Mouse (Mus musculus) right cerebral cortex, postnatal 10 days (tissue): ENCODE measurements at regions not wholly inside any gene's neighbourhood (a gene's known extent, or its start where the extent isn't known, plus 50 kb on each side); places are given as distances from the start of the nearest gene placed in this dataset.

Experiments used
- DNase-seq, 2 experiments: peaks; one replicate each; pipeline ENCODE4 v3.0.0; 2021; ENCODE audit warnings: low spot score in 2 of 2

DNA sequence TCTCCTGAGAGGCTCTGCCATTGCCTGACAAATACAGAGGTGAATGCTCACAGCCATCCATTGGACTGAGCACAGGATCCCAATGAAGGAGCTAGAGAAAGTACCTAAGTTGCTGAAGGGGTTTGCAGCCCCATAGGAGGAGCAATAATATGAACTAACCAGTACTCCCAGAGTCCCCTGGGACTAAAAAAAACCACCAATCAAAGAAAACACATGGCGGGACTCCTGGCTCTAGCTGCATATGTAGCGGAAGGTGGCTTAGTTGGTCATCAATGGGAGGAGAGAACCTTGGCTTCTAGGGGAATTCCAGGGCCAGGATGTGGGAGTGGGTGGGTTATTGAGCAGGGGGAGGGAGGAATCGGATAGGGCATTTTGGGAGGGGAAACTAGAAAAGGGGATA is 207.8 kb downstream of the Otol1 start:
- no peak for DNase-seq

DNA sequence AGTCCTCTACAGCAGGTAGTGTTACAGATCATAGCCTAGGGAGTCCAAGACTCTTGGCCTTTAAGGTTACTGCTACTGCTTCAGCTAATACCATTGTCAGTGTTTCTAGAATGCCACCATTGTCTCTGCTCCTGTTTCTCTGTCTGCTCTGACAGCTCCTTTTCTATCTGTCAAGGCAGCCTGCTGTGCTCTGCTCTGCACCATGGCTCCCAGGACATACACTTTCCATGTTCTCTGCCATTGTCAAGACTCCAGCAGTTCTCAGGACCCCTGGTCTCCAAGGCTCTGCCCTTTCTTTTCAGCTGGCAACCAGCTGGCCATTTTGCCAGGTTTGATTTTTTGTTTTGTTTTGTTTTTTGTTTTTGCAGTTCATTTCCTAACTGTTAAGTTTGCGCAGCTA is 208.7 kb downstream of the Otol1 start:
- no peak for DNase-seq

DNA sequence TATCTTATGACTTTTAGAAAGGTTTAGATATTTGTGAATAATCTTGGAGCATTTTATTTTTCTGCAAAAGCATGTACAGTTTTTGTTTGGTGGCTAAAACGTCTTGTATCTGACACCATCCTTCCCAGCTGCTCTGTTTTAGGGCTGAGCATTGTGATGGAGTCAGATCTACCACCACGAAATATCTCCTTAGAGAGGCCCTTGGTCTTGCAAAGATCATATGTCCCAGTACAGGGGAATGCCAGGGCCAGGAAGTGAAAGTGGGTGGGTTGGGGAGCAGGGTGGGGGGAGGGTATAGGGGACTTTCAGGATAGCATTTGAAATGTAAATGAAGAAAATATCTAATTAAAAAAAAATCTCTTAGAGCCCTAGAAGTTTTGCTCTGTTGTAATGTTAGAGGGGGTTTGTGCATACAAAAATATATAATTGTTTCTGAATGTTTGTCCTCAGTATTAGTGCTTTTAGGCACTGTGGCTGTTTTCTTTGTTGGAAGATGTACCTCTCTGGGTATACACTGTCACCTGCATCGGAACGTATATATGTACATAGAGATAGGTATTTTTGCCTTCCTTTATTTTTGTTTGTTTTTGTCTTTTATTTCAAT is 211.4 kb downstream of the Otol1 start:
- DNase-seq = no peak

DNA sequence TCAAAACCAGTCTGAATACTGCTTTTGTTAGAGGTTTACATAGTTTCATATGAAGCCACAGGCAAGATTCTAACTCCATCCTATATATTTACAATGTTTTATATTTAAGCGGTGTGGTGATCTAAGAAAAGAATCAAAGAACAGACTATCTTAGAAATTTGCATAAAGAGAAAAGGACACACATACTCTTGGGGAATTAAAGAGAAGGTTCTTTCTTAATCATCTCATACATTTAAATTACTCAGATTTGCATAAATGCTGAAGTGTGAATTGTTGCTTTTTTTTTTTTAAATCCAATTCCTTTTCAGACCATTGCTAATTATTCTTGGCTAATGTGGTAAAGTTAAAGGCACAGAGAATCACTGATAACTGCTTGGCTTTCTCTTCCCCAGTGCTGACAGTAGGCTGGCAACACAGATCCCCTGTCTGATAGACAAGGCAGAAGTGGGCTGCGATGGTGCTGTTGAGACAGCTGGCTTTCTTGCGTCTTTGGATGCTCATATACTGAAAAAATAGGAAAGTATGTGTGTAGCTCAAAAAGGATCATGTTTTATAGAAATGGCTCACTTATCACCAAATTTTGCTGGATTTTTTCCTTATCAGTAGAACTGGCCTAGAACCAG is 216.1 kb downstream of the Otol1 start:
- peak; percentile 54 to 78 for DNase-seq

DNA sequence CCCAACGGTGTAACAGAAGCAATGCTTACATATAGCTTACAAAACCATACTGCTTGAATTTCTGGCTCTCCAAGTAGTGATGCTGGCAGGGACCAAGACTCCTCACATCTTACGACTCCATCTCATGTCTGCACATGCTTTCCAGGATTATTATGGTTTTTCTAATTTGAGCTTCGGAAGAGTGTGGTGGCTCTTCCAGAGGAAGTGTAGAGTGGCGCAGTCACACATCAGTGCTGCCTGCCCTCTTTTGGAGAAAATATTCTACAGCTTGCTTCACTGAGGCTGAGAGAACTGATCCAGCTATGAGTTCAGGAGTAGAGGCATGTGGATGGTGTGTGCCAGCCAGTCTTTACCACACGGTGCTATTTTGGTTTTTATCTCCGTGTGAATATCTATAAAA is 217.4 kb downstream of the Otol1 start:
- DNase-seq = peak; percentile 28 to 47

DNA sequence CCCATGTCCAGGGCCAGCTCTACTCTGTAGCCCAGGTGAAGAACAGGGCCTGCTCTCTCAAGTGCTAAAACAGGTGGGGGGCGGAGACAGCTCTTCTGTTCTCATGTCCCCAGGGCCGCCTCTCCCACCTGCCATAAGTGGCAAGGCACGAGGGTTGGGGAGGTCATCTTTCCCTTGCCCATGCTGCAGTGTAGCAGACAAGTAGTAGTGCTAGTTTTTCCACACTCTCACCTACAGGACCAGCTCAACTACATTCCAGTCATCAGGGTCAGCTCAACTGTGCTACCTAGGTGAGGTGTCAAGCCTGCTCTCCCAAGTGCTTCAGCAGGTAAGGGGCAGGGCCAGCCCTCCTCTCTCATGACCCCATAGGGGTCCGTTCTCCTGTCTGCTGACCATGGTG is 219.8 kb downstream of the Otol1 start:
- DNase-seq = no peak

DNA sequence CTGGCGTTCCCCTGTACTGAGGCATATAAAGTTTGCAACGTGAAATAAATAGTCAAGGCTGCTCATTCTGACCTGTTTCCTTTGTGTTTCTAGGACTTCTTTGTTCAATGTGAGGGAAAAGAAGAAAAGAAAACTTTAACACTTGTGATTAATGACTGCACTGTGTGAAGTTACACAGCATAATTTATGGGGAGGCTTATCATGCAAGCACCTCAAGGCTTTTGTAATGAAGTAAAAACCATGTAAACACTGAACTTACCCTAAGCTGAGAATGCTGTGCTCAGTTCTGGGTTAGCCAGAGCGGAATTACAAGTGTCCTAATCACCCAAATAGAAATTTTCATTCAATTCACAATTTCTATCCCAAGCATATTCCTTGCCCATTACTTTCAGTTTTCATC is 241.2 kb downstream of the Otol1 start:
- no peak for DNase-seq

DNA sequence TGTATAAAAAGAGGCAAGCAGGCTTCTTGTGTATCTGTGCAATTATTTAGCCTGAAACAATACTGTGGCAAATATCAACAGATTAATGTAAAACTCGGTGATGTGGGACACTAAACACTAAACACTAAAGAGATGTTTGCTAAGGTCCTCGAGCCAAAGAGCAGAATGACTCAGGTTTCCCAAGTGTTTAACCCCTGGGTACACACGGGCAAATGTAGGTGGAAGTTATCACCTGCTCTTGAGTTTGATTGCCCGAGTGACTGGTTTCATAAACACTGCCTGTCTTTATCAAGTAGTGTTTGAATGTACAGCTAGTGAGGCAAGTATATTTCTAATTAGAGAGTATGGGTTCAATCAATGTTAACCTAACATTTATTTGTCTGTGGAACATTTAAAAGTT is 242.5 kb downstream of the Otol1 start:
- no peak for DNase-seq

DNA sequence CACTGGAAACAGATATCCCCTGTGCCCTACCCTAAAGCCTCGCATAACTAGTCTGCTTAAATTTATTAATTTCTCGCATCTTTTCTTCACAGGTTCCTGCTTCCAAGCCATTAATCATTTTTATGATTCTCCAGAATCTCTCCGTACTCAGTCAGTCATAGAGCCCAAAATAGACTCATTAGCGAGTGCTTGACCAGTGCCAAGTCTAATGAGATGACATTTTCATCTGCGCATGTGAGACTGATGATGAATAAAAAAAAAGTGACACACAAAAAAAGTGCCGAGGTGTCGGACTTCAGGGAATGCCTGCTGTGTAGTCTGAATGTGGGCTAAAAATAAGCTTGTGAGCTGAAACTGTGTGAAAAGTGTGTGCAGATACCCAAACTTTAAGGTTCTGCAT is 243.3 kb downstream of the Otol1 start:
- no peak for DNase-seq

DNA sequence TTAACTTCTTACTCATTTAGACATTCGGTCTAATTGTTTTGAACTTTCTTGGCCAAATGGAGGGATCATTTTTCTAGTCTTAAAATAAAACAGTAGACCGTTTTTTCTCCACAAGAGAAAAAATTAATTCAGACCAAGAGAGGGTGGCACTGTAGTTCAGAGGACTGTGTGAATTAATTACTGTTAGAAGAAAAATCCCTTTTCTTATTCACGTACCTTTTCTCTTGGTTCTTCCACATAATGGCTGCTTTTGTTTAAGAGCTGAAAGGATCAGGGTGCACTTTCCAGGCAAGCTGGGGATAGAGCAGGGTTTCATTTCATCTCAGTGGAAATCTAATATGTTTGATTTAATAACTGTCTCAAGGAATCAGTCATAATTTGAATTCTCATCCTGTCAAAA is 255.9 kb downstream of the Otol1 start:
- no peak for DNase-seq

DNA sequence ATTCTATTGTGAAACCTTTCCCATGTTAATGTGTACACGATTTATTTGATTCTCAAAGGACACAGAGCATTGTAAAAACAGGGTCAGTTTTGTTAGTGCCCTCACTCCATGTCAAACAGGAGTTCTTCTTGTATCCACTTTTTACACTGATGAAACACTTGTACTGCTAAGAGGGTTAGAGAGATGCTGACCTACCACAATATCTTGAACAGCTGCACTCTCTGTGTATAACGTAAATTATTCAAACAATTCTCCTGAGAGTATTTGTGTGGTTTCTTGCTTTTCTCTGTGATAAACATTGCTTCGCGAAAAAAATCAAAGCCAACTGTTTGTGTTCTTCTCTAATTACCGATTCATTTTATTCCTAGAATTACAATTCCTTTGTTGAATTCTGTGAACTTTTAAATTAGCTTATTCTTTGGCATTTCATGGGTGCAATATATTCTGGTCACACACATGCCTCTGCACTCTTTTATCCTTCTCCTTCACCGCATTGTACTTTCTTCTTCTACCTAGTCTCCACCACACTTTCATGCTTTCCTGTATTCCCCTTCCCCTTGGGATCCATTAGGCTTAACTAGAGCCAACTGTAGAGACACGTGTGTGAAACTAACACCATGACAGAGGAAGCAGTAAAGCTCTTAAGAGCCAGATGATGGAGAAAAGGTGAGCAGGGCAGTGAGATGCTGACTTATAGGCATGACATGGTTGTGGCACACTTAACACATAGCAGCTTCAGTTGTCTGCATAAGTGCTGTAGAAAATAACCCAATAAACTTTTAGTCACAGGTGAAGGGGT is 281.4 kb downstream of the Otol1 start:
- no peak for DNase-seq

DNA sequence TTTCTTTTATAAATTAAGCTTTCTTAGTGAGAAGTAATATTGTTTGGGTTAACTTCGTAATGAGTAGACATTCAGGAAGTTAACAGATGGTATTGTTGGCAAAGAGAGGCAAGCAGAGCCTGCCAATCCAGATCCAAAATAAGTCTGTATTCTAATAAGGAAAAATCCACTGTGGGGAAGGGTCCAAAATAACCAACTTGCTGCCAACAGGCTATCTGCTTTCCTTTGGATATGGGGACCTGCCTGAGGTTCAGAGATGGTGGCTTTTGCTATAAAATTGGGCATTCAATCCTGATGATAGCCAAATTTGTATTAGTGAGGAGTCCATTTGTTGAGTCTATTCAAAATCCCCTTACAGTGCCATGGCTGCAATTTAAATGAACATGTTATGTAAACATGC is 300.1 kb downstream of the Otol1 start:
- peak; percentile 32 to 39 for DNase-seq

DNA sequence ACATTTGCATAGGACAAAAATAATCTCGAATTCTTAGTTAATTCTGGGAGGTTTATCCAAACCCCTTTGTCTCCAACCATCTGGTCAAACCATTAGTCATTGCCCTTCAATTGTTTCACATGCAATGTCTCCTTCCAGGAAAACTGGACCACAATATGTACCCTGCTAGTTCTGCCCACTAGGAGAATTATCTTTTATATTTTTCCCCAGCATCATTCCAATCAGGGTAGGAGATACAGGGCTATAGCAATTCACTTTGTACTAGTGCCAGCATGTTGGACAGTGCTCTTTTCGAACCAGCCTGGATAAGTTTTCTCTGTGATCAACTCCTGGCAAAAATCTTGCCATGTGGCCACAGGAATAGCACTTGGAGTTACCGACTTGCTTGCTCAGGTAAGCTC is 300.6 kb downstream of the Otol1 start:
- no peak for DNase-seq

DNA sequence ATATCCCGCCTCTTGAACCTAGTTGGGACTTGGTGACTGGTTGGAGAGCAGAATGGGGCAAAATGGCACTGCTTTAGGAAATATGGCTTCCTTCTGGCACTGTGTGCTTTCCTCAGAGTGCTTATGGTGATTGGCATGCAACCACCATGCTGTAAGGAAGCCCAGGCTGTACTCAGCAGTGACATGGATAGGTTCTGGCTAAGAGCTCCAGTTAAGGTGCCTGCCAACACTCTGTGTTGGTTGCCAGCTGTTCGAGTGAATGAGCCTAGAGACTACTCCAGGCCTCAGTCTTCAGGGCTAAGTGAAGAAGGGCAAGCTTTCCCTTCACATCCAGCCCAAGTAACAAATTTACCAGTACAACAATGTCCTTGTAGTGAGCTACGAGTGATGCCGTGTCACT is 301.9 kb downstream of the Otol1 start:
- DNase-seq = peak; percentile 28 to 44

DNA sequence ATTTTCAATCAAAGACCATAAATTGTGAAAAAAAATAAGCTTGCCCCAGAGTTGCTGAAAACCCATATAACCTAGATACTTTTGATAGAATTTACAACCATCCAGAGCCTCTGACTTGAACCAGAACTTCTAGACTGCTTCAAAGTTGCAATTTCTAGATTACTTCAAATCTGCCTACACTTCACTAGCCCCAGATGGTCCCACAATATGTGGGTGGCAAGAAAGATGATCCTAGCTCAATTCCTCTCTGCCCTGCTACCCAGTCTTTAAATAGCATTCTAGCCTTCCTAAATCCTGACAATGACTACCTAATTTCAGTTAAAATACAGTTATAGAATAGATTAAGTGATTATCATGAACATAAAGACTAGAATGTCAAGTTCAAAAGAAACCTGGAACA is 303.6 kb downstream of the Otol1 start:
- DNase-seq = no peak

DNA sequence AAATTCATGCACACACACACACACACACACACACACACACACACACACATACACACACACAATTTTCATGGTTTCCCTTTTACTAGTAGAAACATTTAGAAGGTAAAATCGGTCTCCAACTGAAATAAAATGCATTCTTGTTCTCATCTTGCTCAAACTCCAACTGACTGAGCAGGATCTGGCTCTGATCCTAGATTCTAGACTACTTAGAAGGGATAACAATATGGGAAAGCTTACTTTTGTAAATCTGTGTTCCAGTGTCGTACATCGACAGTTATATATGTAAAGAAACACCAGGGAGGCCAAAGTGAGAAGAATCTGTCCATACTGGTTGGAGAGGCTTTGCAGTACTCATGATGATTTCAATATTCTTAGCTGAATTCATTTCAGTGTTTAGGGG is 304.6 kb downstream of the Otol1 start:
- no peak for DNase-seq

DNA sequence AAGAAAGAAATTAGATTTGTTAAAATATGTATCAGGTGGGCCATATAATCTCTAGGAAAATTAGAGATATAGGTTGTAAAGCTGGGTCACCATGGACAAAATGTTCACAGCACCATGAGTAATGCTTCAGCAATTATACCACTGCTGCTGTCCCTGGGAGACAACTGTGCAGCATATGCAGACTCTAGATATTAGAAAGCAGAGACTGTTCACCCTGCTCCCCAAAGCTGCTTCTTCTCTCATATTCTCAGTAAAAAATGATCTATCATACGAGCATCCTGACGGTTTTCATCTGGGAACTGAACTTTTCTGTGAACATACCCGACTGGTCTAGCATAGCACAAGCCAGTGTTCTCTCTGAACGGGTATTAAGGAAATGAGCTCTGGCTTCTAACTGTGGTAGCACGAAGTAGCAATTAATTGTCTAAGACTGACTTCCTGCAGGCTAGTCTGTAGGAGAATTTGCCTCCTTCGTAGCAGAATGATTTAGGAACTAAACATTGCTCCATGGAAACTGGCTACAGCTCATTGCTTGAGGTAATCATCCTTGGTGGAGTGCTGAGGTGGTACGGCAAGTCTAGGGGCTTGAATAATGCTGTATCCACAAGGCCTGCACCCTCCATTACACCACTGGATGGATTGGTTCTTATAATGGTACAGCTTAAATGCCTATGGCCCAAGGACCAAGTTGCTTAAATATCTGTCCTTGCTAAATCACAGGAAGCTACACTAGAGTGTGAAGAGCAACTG is 305.9 kb downstream of the Otol1 start:
- DNase-seq = no peak

DNA sequence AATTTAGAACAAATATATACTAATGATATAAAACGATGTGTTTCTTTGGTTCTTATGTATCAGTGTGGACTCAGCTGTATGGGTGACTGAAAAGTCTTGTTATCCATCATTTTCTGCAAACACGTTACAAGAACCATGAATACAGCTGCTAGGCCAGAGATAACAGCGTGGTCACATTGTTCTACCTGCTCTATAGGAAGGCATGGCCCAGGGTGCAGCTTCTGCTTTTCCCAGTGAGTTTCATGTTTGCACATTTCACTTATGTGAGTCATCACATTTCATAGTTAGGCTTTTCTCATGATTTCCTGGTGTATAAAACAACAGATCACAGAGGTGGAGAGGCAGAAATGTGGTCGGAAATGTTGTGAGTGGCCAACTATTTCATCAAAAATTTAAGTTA is 306.8 kb downstream of the Otol1 start:
- DNase-seq = no peak

DNA sequence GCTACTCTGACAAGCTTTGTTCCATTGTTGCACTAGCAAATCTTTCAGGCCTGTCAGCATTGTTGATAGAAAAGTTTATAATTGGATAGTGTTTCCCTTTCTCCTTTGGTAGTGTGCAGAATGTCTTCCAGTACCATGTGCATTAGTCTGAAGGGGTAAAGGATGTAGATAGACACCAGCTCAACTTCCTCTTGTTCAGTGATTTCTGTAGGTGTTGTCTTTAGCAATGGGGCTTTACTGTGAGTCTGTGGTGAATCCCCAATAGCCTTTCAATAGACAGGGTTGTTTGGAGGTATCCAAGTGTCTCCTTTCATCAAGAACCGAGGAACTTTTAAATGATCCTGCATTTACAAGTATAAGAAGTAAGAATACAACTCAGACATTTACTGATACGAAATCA is 311.0 kb downstream of the Otol1 start:
- no peak for DNase-seq

DNA sequence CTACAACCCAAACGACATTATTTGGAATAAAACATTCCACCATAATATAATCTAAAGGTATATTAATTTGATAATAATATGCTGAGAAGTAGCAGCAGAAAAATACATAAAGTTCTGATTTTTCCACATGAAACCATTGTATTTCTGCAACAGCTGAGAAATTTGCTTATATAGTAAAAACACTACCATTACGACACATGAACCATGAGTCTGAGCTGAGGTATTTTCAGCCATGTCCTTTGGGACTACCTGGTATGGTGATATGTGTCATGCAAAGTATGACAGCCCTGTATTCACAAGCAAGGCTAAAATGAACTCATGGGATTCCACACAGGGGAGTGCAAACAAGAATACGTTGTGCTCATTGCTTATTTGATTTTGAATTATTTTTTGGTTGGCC is 311.7 kb downstream of the Otol1 start:
- no peak for DNase-seq

DNA sequence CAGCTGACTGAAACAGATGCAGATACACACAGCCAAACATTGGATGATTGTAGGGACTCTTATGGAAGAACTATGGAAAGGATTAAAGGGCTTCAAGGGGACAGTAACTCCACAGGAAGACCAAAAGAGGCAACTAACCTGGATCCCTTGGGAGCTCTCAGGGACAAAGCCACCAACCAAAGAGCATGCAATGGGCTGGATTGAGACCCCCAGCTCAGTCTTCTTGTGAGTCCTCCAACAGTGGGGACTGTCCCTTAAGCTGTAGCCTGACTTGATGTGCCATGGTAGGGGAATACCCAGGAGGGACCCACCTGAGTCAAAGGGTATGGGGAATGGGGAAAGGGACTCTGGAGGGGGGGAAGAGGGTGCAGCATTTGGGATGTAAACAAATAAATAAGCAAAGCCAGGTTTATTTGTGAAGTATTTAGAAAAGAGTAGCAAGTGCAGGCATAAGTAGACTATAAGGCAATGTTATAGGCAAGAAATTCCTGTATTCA is 313.8 kb downstream of the Otol1 start:
- DNase-seq = no peak

DNA sequence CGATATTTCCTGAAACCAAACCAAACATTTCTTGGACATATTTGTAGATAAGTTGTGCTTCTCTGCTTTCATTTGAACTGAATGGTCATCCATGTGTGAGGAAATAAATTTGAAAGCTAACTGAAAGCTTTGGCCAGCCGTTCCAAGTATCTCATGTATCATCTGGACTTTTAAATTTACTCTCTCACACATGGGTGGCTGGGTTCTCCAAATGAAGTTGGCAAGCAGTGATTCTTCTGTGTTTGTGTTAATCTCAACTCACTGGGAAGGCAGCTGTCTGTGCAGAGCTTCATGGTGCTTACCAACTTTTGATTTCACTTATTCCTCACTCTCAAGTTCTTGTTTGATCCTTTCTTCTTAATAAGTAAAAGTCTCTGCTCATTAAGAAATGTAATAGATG is 317.3 kb downstream of the Otol1 start:
- DNase-seq = no peak
